Mouse (Mus musculus) adrenal gland, adult (tissue): Measurements from ENCODE around the gene Mat2a.
"Not testable (repeated sequence)": the region's sequence is repeated elsewhere in the genome, so short reads cannot be mapped to it uniquely, and the experiment has no call there.

Experiments used
- DNase-seq, 2 experiments: peaks; one replicate each; pipeline ENCODE4 v3.0.0; 2022 to 2023; ENCODE audit warnings: low spot score in 1 of 2; ENCODE audit not compliant: inconsistent age in 2 of 2

Gene Mat2a

DNA sequence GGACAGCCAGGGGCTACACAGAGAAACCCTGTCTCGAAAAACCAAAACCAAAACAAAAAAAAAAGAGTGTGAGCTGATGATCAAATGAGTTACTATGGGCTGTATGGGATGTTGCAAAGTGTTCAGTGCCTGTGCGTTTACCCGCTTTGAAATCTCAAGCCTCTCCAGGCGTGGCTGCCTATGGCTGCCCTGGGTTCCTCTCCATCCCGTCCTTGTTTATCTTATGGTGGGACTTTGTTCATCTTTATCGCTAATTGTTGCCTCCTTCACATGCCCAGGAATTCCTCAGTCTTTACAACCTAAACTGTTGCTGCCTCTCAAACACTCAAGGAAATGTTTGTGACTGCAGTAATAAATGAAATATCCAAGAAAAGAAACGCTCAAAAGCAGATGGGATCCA is 19.1 kb upstream of the Mat2a start:
- DNase-seq, result no peak

DNA sequence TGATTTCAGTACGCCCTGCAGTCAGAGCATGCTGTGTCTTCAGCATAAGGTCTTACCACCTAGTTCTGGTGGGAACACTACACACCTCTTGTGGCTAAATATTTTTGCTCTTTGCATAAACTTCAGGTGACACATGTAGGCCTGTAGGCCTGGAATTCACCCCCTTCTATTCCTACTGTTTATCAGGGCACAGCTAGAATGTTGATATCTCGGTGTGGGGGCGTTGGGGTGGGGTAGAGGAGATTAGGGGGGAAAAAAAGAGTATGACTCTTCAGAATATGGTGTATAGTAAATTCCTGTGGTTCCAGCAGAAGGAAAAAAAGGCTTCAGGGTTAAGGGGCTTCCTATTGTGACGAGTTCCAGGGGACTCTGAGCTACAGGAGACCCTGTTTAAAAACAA is 17.2 kb upstream of the Mat2a start:
- no peak for DNase-seq

DNA sequence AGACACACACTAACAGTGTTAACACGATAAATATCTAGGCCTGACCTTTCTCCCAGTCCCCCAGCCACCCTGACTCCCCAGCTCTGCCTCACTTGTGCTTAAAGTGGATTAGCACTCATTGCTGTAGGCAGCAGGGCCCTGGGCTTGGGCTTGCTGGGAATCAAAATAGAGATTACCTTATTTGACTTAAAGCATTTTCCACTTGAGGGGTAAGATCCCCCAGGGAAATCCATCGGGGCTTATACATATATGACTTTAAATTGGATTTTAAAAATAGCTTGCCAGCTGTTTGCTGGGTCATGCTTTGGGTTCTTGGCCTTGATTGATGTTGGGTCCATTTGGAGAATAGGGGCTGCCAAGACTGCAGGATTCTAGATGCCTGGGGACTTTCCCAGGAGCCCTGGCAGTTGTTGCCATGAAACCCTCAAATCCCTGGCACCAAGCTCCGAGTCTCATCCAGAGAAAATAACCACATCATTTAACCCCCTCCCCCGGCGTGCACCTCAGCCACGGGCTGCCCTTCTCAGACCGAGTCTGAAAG is 15.5 kb upstream of the Mat2a start:
- peak in 1 of 2 experiments; percentile 48 for DNase-seq

DNA sequence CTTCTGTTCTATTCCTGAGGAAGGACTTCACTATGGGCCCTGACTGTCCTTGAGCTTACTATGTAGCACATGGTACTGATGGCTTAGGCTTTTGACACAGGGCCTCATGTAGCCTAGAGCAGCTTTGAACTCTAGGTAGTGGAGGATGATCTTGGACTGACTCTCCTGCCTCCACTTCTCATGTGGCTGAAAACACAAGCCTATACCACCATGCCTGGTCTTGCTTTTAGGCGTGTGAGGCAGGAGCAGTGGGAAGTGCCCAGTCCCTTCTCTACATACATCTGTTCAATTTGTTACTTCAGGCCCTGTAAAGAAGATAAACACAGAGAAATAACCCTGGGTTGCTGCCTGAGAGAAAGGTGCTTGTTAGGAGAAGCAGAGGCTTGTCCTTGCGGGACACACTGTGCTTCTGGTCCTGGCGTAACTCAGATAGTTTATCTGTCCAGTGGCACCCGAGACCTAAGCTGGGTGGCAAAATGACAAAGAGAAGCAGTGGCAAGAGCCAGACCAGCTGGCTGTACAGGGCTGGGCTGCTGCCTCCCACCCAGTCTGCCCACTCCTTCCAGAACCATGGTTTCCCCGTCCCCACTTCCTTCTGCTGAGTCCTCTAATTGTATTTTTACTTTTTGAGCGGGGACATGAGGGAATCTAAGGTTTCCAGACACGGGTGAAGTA is 14.9 kb upstream of the Mat2a start:
- peak; percentile 34 to 41 for DNase-seq

DNA sequence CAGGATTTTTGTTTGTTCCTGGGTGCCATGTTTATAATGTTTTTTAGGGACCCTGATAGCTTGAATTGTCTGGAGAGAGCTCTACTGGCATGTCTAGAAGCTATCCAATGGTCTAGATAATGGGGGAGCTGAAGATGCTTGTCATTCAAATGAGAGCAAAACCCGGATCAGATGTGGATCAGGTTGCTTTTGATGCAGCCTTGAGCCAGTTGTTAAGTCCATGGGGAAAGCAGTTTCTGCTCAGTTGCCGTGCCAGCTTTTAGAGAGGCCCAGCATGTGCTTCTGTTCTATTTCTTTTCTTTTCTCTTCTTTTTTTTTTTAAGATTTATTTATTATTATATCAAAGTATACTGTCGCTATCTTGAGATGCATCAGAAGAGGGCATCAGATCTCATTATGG is 14.2 kb upstream of the Mat2a start:
- no peak for DNase-seq

DNA sequence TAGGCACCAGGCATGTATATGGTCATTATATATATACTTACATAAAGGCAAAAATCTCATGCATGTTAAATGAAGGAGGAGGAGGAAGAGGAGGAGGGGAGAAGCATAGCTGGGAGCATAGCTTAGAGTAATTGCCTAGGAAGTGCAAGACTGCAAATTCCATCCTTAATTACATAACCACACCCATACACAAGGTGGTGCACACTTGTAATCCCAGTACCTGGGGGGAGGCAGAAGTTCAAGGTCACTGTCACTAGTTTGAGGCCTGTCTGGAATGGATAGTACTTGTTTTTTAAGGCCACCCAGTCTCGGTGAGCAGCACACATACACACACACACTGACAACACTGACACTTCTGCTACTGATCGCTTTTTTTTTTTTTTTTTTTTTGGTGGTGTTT is 13.0 kb upstream of the Mat2a start:
- no peak for DNase-seq

DNA sequence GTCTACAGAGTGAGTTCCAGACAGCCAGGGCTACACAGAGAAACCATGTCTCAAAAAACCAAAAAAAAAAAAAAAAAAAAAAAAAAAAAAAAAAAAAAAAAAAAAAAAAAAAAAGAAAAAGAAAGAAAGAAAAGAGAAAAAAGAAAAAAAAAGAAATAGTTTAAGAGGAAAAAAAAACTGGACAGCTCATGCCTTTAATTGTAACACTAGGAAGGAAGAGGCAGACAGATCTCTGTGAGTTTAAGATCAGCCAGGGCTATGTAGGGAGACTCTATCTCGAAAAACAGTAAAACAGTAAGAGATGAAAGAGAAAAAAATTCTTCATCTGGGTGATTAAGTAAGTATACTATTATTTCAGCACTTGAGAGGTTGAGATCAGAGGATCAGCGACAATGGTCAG is 12.4 kb upstream of the Mat2a start:
- not testable (repeated sequence) for DNase-seq

DNA sequence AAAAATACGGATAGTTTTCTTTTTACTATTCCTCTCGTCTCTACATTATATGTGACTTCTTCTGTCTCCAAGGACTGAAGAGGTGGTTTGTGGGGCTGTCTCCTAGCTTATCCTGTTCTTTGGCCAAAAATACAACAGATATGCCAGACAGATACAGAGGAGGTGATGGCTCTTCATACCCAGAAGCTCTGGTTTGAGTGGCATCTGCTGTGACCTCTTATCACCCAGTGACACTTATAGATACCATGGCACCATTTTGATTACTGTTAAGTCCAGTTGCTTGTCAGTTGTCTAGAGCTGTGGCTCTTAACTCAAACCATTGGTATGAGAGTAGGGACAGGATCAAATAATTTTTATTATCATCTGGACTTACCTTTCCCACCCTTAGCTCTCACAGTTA is 8.1 kb upstream of the Mat2a start:
- no peak for DNase-seq

DNA sequence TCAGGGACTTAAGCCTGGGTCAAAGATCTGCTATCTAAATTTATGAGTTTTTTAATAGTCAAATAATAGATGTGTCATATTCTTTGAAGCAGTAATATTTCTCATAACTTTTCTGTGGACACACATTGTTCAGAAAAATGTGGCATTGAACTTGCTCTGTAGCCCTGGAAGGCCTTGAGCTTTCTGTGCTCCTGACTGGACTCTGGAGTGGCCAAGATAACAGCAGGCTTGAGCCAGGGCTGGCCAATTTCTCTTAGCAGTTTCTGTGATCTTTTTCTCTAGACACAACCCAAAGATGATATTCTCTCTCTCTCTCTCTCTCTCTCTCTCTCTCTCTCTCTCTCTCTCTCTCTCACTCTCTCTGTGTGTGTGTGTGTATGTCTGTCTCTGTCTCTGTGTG is 5.7 kb upstream of the Mat2a start:
- peak; percentile 63 to 80 for DNase-seq

DNA sequence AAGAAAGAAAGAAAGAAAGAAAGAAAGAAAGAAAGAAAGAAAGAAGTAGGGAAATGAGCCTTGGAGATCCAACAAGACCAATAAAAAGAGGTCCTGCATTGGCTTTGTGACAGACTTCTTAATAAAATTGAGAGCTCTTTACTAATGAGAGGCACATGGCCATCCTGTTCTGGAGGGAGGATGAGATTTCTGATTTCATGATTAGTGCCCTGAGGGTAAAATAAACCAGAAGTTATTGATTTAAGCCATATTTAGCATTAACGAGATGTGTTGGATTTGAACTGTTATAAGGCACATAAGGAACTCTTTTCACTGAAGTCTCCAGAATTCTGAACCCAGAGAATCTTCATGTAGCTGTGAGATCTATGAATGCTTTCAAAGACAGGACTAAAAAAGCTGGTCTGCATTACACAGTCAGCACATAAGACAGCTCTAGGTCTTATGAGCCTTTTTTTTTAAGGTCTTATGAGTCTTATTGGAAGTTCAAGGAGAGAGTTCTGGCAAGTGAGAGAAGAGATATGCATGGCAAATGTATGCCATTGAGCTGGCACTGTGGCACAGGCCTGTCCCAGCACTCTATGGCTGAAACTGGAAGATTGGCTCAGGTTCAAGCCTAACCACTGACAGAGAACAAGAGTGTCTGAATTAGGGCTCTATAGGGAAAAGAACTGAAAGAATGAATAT is 3.7 kb upstream of the Mat2a start:
- peak in 1 of 2 experiments; percentile 57 for DNase-seq

DNA sequence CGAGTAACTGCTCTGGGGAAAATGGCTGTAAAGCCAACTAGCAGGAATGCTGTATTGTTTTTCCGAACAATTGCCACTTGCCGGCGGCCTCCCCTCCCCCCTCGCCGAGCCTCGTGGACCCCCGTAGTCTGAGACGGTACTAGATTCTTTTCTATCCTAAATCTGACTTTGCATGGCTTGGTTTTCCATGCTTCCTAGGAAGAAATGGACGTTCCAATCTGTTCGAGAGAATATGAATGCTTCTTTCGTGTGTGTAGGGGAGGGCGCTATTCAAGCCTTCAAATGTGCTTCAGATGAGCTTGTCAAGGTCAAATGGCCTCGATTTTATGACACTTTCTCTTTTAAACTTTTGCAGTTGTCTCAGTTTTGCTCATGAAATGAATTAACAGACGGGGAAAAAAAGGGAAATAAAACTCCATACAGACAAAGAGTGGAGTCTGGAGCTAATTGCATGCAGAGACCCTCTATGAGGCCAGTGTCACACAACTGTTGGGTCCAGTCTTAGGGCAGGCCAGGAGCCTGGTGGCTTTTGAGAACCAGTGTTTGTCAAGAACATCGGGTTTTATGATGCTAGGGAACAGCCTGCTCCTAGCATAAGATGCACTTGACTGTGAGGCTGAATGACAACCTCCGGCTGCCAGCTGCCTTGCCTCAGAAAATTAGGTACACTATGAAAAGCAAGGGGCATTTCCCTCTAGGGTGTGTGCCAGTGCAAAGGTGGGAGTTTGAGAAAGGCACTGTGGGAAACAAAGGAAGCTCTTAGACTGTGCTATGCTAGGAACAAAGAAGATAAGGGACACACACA is 1.0 kb upstream of the Mat2a start:
- DNase-seq, result peak in 1 of 2 experiments; percentile 34

DNA sequence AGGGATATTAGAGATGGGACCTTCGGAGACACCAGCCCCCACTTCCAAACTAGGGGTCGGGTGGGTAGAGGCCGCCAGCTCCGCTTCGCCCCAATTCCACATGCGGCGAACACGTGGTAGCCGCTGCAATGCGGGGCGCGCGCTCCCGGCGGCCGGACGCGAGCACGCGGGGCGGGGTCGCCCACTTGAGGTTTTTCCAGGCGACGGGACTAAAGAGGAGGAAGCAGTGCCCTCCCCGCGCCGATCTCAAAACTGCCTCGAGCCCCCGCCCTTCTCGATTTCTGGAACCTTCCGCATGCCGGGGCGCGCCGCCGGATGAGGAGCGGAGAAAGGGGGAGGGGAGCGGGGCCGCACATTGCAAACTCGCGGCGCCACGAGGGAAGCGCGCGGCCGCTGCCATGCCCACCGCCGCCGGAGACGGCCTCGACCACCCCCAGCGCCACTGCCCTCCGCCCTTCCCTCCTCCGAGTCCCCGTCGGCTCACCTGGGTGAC is 450 bp downstream of the Mat2a start:
- peak; percentile 92 to 96 for DNase-seq

DNA sequence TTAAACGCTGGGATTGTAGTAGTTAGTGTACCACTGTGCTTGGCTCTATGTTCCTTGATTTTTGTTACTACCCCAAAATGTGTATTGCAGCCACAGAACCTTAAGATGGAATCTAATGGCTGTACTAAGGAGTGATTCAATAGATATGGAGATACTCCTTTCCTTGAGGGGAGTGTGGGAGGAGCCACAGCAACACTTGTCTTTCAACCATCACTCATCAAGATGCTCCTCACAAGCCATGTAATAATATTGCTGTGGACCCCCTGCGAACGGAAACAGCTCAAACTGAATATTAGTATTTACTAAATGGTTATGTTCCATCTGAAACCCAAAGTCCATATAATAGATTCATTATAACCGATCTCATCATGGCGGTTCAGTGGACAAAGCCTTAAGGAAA is 1.1 kb downstream of the Mat2a start:
- DNase-seq, result peak in 1 of 2 experiments; percentile 66

DNA sequence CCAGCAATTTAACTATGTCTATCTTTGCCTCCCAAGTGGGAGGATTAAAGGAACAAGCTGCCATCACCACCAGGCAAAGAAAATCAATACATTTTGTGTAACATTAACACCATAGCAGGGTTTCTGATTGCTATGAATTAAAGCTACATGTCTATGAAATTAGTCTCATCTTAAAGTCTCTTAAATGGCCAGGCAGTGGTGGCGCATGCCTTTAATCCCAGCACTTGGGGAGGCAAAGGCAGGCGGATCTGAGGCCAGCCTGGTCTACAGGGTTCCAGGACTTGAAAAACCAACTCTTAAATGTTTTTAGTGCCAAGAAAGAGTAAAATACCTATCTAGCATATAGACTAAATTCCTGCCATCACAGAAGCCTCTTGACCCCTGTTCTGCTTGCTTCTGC is 7.2 kb downstream of the Mat2a start:
- no peak for DNase-seq

DNA sequence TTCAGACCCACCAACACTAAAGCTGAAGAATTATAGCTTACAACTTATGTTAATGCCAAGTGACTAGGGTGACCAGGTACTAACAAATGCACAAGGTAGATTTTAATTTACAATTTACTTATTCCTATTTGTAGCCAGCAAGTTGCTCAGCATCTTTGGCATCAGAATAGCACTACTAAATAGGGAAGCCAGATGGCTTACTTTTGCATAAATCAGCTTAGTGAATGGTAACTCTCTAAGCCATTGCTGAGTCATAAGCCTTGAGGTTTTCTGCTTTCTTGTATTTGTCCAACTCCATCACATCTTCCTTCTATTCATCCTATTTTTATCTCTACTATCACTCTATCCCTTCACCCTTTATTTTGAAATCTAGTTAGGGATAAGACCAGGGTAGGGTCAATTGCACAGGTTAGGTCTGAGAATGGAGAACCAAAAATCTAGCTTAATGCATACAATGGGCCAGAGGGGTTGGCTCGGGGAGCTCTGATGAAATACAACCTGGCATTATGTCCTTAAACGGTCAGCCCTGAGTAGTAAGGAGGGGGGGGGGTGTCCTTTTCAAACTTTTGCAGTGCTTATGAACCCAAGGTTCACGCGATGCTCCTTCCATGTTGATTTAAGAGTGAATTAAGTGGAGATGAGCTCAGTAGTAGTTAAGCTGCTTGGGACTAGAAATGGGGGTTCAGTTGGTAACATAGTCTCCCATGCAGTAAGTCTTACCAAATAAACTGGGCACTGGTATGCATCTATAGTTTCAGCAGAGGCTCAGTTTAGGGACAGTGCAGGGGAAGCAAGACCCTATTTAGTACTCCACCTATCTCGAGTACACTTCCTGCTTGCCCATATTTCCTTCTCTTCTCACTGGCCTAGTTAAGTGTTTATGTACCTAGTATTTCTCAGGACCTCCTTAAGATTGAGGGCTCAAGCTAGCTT is 8.1 kb downstream of the Mat2a start:
- DNase-seq, result peak in 1 of 2 experiments; percentile 67

DNA sequence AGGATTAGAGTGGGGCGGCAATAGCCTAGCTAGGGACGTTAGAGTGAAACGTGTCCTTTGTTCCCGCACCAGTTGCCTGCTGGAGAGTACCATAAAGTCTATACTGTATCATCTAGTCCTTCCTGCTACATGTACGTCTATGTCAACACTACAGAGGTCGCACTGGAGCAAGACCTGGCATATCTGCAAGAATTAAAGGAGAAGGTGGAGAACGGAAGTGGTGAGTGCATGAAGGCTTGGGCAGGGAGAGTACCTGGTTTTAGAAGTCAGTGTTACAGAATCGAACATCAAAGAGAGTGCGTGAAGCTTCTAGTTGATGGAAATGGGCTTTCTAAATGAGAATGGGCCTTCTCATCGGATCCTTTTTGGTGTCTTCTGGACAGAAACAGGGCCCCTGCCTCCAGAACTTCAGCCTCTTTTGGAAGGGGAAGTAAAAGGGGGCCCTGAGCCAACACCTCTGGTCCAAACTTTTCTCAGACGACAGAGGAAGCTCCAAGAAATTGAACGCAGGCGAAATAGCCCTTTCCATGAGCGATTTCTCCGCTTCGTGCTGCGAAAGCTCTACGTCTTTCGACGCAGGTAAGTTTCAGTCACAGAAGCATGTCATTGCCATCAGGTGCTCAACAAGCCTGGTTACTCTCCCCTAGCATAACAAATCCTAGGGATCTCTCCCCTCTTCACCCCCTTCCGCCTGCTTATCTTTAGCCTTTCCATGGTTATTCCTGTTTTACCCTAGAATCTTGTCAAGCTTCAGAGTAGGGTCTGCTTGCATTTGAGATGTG is 10.1 kb downstream of the Mat2a start:
- peak in 1 of 2 experiments; percentile 33 for DNase-seq

DNA sequence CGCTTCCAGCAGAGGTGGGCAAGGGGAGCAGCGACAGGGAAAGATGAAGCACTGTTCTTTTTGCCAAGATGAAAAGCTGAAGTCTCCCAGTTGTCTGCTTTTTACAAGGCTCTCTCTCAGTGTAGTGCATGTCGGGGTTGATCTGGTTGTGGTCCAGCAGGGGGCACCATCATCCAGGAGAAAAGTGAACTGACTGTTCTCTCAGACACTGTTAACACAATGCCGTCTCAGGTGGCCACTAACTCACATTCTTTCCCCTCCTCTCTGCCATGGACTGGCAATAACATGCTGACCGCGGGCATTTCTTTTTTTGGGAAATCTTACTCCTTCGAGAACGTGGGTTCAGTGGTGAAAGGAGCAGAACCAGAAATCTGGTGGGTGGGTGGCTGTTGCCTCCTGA is 11.3 kb downstream of the Mat2a start:
- DNase-seq, result peak; percentile 73 to 93

DNA sequence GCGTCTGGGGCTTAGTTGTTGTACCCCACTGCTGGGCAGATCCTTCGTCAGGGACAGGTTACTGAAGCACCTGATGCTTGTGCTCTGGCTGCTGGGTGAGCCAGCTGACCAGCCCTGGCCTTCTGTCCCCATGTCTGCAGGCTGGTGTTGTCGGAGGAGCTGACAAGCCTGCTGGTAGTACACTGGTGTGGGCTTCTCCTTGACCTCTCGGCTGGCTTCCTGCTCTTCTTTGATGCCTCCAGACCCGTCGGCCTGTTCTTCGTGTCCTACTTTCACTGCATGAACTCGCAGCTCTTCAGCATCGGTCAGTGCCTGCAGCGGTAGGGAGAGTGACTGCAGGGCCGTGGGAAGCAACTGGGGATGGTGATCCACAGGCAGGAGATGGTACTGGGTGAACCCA is 13.7 kb downstream of the Mat2a start:
- no peak for DNase-seq

DNA sequence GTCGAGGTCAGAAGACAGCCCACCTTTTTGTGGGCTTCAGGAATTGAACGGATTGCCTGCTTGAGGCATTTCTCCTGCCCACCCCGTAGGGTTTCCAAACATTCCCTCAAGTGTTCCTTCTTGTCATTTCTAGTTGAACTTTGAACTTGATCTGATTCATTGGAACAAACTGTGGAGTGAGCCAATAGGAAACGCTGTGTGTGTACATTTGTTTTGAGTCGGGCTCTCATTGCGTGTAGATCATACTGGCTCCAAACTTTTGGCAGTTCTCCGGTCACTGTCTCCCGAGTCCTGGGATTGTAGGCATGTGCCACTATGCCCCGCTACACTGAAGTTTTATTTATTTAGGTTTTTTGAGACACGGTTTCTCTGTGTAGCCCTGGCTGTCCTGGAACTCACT is 18.5 kb downstream of the Mat2a start:
- no peak for DNase-seq

DNA sequence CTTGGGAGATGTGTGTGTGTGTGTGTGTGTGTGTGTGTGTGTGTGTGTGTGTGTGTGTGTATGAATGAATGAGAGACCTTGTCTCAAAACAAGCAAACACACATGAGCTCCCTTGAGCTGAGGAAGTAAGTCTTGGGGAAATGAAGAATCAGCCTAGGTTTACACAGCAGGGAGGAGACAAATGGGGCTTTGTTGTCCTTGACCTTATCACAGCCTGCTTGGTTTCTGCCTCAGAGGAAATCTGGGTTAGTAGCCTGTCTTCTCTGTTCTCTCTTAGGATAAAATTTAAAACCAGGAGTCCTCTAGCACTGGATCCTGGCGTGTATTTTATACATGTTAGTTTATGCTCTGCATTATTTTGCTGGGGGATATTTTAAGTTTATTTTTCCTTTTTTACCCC is 19.6 kb downstream of the Mat2a start:
- DNase-seq, result peak; percentile 43 to 73
